Mouse (Mus musculus) forebrain, embryonic 14.5 days (tissue): ENCODE data around the gene Rassf5. TPM values are rescaled to one million over a fixed set of nuclear protein-coding genes. Genes with fewer than 3 reads are reported as not detected.

Experiments
- ATAC-seq: fragments of 200-750 bp; cut with Nextera tagmentation; 2 replicates; pipeline ENCODE4 v1.8.0; 2017; ENCODE audit warnings: mild to moderate bottlenecking, moderate library complexity
- DNase-seq: peaks from one replicate; pipeline ENCODE4 v3.0.0-alpha.2; 2015; ENCODE audit warnings: low spot score
- H3K27ac ChIP-seq: fragments of 300-500 bp; sonication (generic); 2 replicates; pipeline ENCODE4 v1.5.1; 2014; ENCODE audit warnings: low read depth, mild to moderate bottlenecking, control low read depth, low read length, moderate library complexity
- H3K27me3 ChIP-seq: fragments of 300-500 bp; sonication (generic); replicated peaks from 2 replicates; pipeline ENCODE4 v1.6.1; 2014; ENCODE audit warnings: low read length, control low read depth, mixed read lengths; ENCODE audit not compliant: control insufficient read depth, insufficient read depth
- H3K36me3 ChIP-seq: fragments of 300-500 bp; sonication (generic); 2 replicates; pipeline ENCODE4 v1.6.1; 2014; ENCODE audit warnings: low read length, control low read depth; ENCODE audit not compliant: control insufficient read depth, insufficient read depth
- H3K4me1 ChIP-seq: fragments of 300-500 bp; sonication (generic); 2 replicates; pipeline ENCODE4 v1.6.1; 2014; ENCODE audit warnings: antibody characterized with exemption, low read length, control low read depth; ENCODE audit not compliant: control insufficient read depth, insufficient read depth
- H3K4me2 ChIP-seq: fragments of 300-500 bp; sonication (generic); 2 replicates; pipeline ENCODE4 v1.6.1; 2014; ENCODE audit warnings: mild to moderate bottlenecking, control low read depth, low read length
- H3K4me3 ChIP-seq: fragments of 300-500 bp; sonication (generic); 2 replicates; pipeline ENCODE4 v1.5.1; 2014; ENCODE audit warnings: low read depth, low read length, control low read depth
- H3K9ac ChIP-seq: fragments of 300-500 bp; sonication (generic); 2 replicates; pipeline ENCODE4 v1.6.1; 2014; ENCODE audit warnings: mild to moderate bottlenecking, low read length, control low read depth, moderate library complexity
- H3K9me3 ChIP-seq: fragments of 300-500 bp; sonication (generic); replicated peaks from 2 replicates; pipeline ENCODE4 v1.6.1; 2016; ENCODE audit warnings: low read length, control low read depth, mixed read lengths; ENCODE audit not compliant: control insufficient read depth
- WGBS: fragments of 180-500 bp; shearing (Covaris S2); extraction: QIAGEN DNeasy Blood & Tissue Kit; methylation state at CpG from one replicate; pipeline ENCODE4 v1.1.7; 2014; 5-methylcytosine and 5-hydroxymethylcytosine counted together
- polyA plus RNA-seq: library from polyadenylated mRNA; unstranded; fragments of >200 nt; fragmentation: Nextera tagmentation; extraction: Ambion mirVana; gene quantifications from 2 replicates; pipeline ENCODE4 v1.2.1, GENCODE M21; 2014

Rassf5 gene
- polyA plus RNA-seq, 1 experiment from 2014 or later: 1.0 TPM

GRCm38 (mm10) chr1:131281731-131282130 lies 36.7 kb upstream of the Rassf5 start:
- Histone ChIP-seq H3K27ac (no peak overlapping the region), H3K27me3 (no peaks in the 10 kb centered on the region), H3K9ac (no peak overlapping the region), H3K36me3 (no peaks in the 10 kb centered on the region), H3K4me2 (no peak overlapping the region), H3K9me3 (no peaks in the 10 kb centered on the region), H3K4me3 (no peak overlapping the region), H3K4me1 (no peaks in the 10 kb centered on the region)
- WGBS: 57% methylated on average over 4 of the region's 4 CpGs
- ATAC-seq (0 out of 2 replicates have a peak, but pooled peaks have one; percentile 40), DNase-seq (no peak)

GRCm38 (mm10) chr1:131280280-131280679 lies 35.2 kb upstream of the Rassf5 start:
- no peaks in the 10 kb centered on the region for H3K27me3 ChIP-seq
- no peak for DNase-seq
- H3K36me3 ChIP-seq: no peaks in the 10 kb centered on the region
- H3K4me1 ChIP-seq: no peaks in the 10 kb centered on the region
- 65% methylated on average over 3 of the region's 3 CpGs for WGBS
- no peak overlapping the region for H3K9ac ChIP-seq
- ATAC-seq: no peak
- no peak overlapping the region for H3K27ac ChIP-seq
- no peak overlapping the region for H3K4me3 ChIP-seq
- H3K9me3 ChIP-seq: no peaks in the 10 kb centered on the region
- no peak overlapping the region for H3K4me2 ChIP-seq

GRCm38 (mm10) chr1:131279456-131279776 lies 34.4 kb upstream of the Rassf5 start, which contains the start of gene Ikbke:
Gene Ikbke, minus strand, starts transcription at chr1:131279606.
- Histone ChIP-seq H3K9ac (no peak within 1 kb of the TSS), H3K4me2 (no peak within 1 kb of the TSS), H3K4me3 (no peak within 1 kb of the TSS), H3K27ac (no peak within 1 kb of the TSS), H3K4me1 (no peaks in the 10 kb centered on the region), H3K36me3 (no peaks in the 10 kb centered on the region), H3K27me3 (no peaks in the 10 kb centered on the region), H3K9me3 (no peaks in the 10 kb centered on the region)
- WGBS: 42% methylated on average over 4 of the region's 4 CpGs
- ATAC-seq (no peak), DNase-seq (no peak)

- ATAC-seq: no peak
- Histone ChIP-seq H3K9ac (no peak overlapping the region), H3K27me3 (no peaks in the 10 kb centered on the region), H3K36me3 (no peaks in the 10 kb centered on the region), H3K9me3 (no peaks in the 10 kb centered on the region), H3K4me2 (no peak overlapping the region), H3K27ac (no peak overlapping the region), H3K4me3 (no peak overlapping the region), H3K4me1 (no peaks in the 10 kb centered on the region)
- WGBS: 43% methylated on average over 8 of the region's 8 CpGs
- DNase-seq: no peak
Observed at GRCm38 (mm10) chr1:131278606-131279455, 33.8 kb upstream of the Rassf5 start.

GRCm38 (mm10) chr1:131276831-131277230 lies 31.8 kb upstream of the Rassf5 start:
- Histone ChIP-seq H3K4me2 (no peak overlapping the region), H3K9me3 (no peaks in the 10 kb centered on the region), H3K36me3 (no peaks in the 10 kb centered on the region), H3K4me3 (no peak overlapping the region), H3K27me3 (no peaks in the 10 kb centered on the region), H3K9ac (no peak overlapping the region), H3K27ac (no peak overlapping the region), H3K4me1 (no peaks in the 10 kb centered on the region)
- no peak for ATAC-seq
- no peak for DNase-seq

GRCm38 (mm10) chr1:131275577-131275976 lies 30.5 kb upstream of the Rassf5 start:
- H3K9ac ChIP-seq: no peak overlapping the region
- no peak for DNase-seq
- no peaks in the 10 kb centered on the region for H3K36me3 ChIP-seq
- no peaks in the 10 kb centered on the region for H3K27me3 ChIP-seq
- no peaks in the 10 kb centered on the region for H3K9me3 ChIP-seq
- H3K4me3 ChIP-seq: no peak overlapping the region
- no peak for ATAC-seq
- H3K4me1 ChIP-seq: no peaks in the 10 kb centered on the region
- no peak overlapping the region for H3K27ac ChIP-seq
- WGBS: 75% methylated on average over 14 of the region's 14 CpGs
- H3K4me2 ChIP-seq: no peak overlapping the region

GRCm38 (mm10) chr1:131274725-131275539 lies 29.9 kb upstream of the Rassf5 start:
- no peak for ATAC-seq
- no peaks in the 10 kb centered on the region; the same call in 1 of the 2 replicates for H3K4me1 ChIP-seq
- no peak for DNase-seq
- no peak overlapping the region for H3K27ac ChIP-seq
- no peaks in the 10 kb centered on the region for H3K9me3 ChIP-seq
- WGBS: 52% methylated on average over 22 of the region's 22 CpGs
- H3K27me3 ChIP-seq: no peaks in the 10 kb centered on the region
- H3K36me3 ChIP-seq: no peaks in the 10 kb centered on the region
- no peak overlapping the region for H3K4me2 ChIP-seq
- no peak overlapping the region for H3K9ac ChIP-seq
- no peak overlapping the region for H3K4me3 ChIP-seq

GRCm38 (mm10) chr1:131269797-131270578 lies 24.9 kb upstream of the Rassf5 start:
- Histone ChIP-seq H3K9ac (peak overlapping the region; percentile 32; the same call in 1 of the 2 replicates), H3K4me2 (0 out of 2 replicates have a peak overlapping the region, but pooled peaks have one; percentile 26), H3K4me1 (no peaks in the 10 kb centered on the region; the same call in 1 of the 2 replicates), H3K36me3 (no peaks in the 10 kb centered on the region), H3K27me3 (no peaks in the 10 kb centered on the region), H3K9me3 (no peaks in the 10 kb centered on the region), H3K27ac (no peak overlapping the region), H3K4me3 (no peak overlapping the region)
- WGBS: 34% methylated on average over 22 of the region's 22 CpGs
- ATAC-seq (peak; percentile 73), DNase-seq (peak; percentile 88)
